Mouse (Mus musculus) limb, embryonic 15.5 days (tissue): ENCODE data around the gene Ankrd35. TPM values are rescaled to one million over a fixed set of nuclear protein-coding genes. Genes with fewer than 3 reads are reported as not detected.
"Not testable (repeated sequence)": the region's sequence is repeated elsewhere in the genome, so short reads cannot be mapped to it uniquely, and the experiment has no call there.

ENCODE experiments used
- ATAC-seq: fragments of 200-750 bp; cut with Nextera tagmentation; 2 replicates; pipeline ENCODE4 v1.8.0; 2017; ENCODE audit warnings: low read depth, moderate TSS enrichment; ENCODE audit not compliant: insufficient number of reproducible peaks, low FRiP score, low TSS enrichment
- H3K27ac ChIP-seq: fragments of 300-500 bp; sonication (generic); 2 replicates; pipeline ENCODE4 v1.5.1; 2015; ENCODE audit warnings: moderate library complexity, mild to moderate bottlenecking, inconsistent platforms
- H3K27me3 ChIP-seq: fragments of 300-500 bp; sonication (generic); 2 replicates; pipeline ENCODE4 v1.6.1; 2015; ENCODE audit warnings: inconsistent platforms
- H3K36me3 ChIP-seq: fragments of 300-500 bp; sonication (generic); 2 replicates; pipeline ENCODE4 v1.6.1; 2015; ENCODE audit warnings: inconsistent platforms
- H3K4me1 ChIP-seq: fragments of 300-500 bp; sonication (generic); 2 replicates; pipeline ENCODE4 v1.6.1; 2015; ENCODE audit warnings: inconsistent platforms
- H3K4me2 ChIP-seq: fragments of 300-500 bp; sonication (generic); 2 replicates; pipeline ENCODE4 v1.6.1; 2015; ENCODE audit warnings: mild to moderate bottlenecking, inconsistent platforms
- H3K4me3 ChIP-seq: fragments of 300-500 bp; sonication (generic); 2 replicates; pipeline ENCODE4 v1.5.1; 2015; ENCODE audit warnings: mild to moderate bottlenecking, inconsistent platforms
- H3K9ac ChIP-seq: fragments of 300-500 bp; sonication (generic); 2 replicates; pipeline ENCODE4 v1.6.1; 2015; ENCODE audit warnings: inconsistent platforms
- H3K9me3 ChIP-seq: fragments of 300-500 bp; sonication (generic); 2 replicates; pipeline ENCODE4 v1.6.1; 2016; ENCODE audit warnings: inconsistent platforms
- WGBS: fragments of 180-500 bp; shearing (Covaris S2); methylation state at CpG from one replicate; pipeline ENCODE4 v1.1.7; 2015; 5-methylcytosine and 5-hydroxymethylcytosine counted together
- polyA plus RNA-seq: library from polyadenylated mRNA; unstranded; fragments of >200 nt; fragmentation: Nextera tagmentation; extraction: Ambion mirVana; gene quantifications from 2 replicates; pipeline ENCODE4 v1.2.1, GENCODE M21; 2015

Ankrd35 gene
- polyA plus RNA-seq, 1 experiment from 2014 or later, result 12.8 TPM

DNA sequence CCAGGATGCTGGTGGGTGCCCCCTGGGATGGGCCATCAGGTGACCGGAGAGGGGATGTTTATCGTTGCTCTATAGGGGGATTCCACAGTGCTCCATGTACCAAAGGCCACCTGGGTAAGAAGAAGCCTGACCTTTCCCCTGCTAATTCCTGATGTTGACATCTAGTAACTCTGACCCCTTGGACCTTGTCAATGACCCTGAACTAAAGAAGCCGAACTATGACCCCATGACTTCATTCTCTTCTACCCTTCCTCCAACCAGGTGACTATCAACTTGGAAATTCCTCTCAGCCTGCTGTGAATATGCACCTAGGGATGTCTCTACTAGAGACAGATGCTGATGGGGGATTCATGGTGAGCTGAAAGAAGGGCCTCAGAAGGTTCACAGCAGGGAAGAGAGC is 22.6 kb upstream of the Ankrd35 start:
- 0 out of 2 replicates have a peak, but pooled peaks cover 4% of the 10 kb centered on the region for H3K4me1 ChIP-seq
- no peak overlapping the region for H3K9ac ChIP-seq
- peaks cover 44% of the 10 kb centered on the region for H3K36me3 ChIP-seq
- ATAC-seq, result no peak
- no peak overlapping the region for H3K4me3 ChIP-seq
- H3K27ac ChIP-seq, result no peak overlapping the region
- no peak overlapping the region for H3K4me2 ChIP-seq
- no peaks in the 10 kb centered on the region for H3K27me3 ChIP-seq
- H3K9me3 ChIP-seq, result no peaks in the 10 kb centered on the region
- WGBS, result 87% methylated on average over 3 of the region's 3 CpGs

DNA sequence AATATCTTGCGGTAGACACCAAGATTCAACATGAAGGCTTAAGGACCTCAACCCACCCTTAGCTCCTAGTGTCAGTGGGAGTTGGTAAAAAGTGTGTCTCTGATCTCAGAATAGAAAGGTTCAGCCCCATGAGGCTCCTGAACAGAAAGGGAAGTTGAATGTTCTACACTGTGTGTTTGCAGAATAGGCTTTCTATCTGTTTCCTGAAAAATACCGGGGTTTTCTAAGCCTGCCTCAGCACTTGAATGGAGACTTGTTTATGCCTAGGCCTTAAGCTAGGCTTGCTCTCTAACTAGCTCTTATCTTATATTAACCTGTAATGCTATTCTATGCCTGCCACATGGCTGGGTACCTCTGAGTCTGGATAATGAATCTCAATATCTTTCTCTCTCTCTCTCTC is 9.0 kb upstream of the Ankrd35 start:
- H3K9me3 ChIP-seq, result no peaks in the 10 kb centered on the region
- WGBS, result 81% methylated on average over 2 of the region's 2 CpGs
- H3K4me1 ChIP-seq, result peaks cover 19% of the 10 kb centered on the region
- H3K27me3 ChIP-seq, result no peaks in the 10 kb centered on the region
- no peak overlapping the region for H3K4me3 ChIP-seq
- ATAC-seq, result no peak
- no peak overlapping the region for H3K4me2 ChIP-seq
- H3K9ac ChIP-seq, result no peak overlapping the region
- H3K36me3 ChIP-seq, result peaks cover 23% of the 10 kb centered on the region; the same call in 1 of the 2 replicates
- H3K27ac ChIP-seq, result no peak overlapping the region

DNA sequence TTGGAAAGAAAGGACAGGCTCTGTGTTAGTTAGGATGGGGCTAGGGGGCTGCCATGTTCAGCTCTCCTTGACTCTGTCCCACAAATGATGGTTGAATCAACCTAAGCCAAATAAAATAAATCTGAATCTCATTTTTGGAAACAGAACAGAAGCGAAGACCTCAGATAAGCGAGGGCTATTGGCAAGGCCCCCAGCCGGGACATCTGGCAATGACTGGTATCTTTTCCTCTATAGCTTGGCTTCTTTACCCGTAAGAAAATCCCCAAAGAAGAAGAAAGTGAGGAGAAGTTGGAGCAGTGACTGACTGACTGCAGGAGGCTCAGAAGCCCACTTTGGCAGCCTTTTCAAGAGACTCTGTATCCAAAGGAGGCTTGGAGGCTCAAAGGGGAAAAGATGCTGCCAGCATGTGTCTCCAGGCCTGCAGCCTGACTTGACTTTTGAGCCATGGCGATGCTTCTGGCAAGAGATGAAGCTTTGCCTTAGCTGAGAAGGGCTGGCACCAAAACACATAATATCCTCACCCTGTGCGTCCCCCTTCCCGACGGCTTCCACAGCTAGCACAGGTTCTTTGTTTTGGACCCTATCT is 7.1 kb upstream of the Ankrd35 start:
- Histone ChIP-seq H3K4me2 (peak overlapping the region; percentile 49), H3K9ac (no peak overlapping the region), H3K36me3 (peaks cover 6% of the 10 kb centered on the region; the same call in 1 of the 2 replicates), H3K4me1 (peaks cover 19% of the 10 kb centered on the region), H3K27me3 (no peaks in the 10 kb centered on the region), H3K4me3 (peak overlapping the region; percentile 12; the same call in 1 of the 2 replicates), H3K9me3 (no peaks in the 10 kb centered on the region), H3K27ac (peak overlapping the region; percentile 90)
- WGBS, result 32% methylated on average over 8 of the region's 8 CpGs
- no peak for ATAC-seq

DNA sequence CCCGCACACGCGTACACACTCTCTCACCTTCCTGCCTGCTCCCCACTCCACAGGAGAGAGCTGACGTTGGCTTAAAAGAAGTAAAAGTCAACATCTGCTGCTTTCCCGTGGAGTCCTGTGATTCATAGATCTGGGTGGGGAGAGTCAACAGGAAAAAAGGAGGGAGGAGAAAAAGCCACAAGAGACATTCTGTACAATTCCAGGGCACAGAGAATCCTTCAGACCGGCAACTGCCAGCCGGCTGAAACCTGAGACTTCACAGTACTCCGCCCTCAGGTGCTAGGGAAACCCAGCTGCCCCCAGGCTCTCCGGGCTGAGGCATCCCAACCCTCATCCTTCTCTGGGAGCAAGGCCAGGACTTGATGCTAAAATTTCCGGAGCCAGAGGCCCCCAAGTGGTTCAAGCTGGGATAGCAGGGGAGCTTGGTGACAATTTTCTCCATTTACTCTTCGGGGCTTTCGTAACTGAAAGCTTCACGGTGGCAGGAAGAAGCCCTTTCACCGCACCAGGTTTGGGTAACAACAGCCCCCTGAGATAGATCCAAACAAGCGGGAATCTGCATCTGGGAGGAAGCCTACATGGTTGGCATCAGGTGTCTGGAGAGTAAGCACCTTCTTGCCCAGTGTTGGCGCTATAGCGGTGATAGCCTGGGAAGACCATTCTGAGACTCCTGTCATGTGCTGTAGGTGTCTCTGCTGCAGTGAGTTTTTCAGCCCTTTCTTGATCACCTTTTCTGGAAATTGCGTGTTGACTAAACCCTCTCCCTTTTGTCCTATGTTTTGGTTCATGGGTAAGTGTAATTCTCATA is 6.3 kb upstream of the Ankrd35 start:
- peaks cover 19% of the 10 kb centered on the region for H3K4me1 ChIP-seq
- H3K4me2 ChIP-seq, result peak overlapping the region; percentile 49
- H3K9me3 ChIP-seq, result no peaks in the 10 kb centered on the region
- peak; percentile 91 for ATAC-seq
- 5% methylated on average over 18 of the region's 18 CpGs for WGBS
- H3K36me3 ChIP-seq, result peaks cover 3% of the 10 kb centered on the region; the same call in 1 of the 2 replicates
- H3K4me3 ChIP-seq, result peak overlapping the region; percentile 30
- no peak overlapping the region for H3K9ac ChIP-seq
- peak overlapping the region; percentile 90 for H3K27ac ChIP-seq
- no peaks in the 10 kb centered on the region for H3K27me3 ChIP-seq

DNA sequence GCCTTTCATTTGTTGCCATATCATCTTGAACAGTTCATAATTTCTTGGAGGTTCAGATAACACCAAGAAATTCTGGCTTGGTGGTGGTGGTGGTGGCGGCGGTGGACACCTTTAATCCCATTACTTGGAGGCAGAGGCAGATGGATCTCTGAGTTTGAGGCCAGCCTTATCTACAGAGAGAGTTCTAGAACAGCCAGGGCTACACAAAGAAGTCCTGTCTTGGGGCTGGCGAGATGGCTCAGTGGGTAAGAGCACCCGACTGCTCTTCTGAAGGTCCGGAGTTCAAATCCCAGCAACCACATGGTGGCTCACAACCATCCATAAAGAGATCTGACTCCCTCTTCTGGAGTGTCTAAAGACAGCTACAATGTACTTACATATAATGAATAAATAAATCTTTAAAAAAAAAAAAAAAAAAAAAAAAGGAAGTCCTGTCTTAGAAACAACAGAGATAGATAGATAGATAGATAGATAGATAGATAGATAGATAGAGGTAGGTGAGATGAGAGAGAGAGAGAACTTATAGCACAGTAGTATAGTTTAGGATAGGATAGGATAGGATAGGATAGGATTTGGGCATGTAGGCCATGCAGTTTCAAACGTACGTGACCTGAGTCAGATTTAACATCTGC is 4.1 kb upstream of the Ankrd35 start:
- WGBS, result 89% methylated on average over 7 of the region's 7 CpGs
- H3K4me3 ChIP-seq, result not testable (repeated sequence)

DNA sequence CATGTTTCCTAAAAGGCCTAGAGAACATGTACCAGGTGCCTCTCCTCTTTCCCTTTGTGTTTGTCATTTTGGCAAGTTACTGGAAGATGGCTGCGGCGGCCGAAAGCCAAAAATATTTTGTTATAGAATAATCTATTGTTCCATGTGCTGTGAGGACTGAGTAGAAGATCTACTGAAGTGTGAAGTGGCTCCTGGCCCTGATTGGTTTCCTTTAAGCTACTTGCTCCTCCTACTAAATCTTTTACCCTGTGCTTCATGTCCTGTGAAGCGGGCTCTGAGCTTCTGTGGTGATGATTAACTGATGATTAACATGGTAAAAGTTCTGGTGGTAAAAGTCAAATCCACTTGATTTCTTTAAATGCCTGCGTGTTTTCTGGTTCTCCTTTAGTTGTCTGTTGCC is 3.0 kb upstream of the Ankrd35 start:
- Histone ChIP-seq H3K27ac (no peak overlapping the region), H3K4me3 (no peak overlapping the region), H3K36me3 (no peaks in the 10 kb centered on the region), H3K27me3 (no peaks in the 10 kb centered on the region), H3K9me3 (no peaks in the 10 kb centered on the region), H3K4me2 (no peak overlapping the region), H3K4me1 (peaks cover 28% of the 10 kb centered on the region), H3K9ac (no peak overlapping the region)
- 90% methylated on average over 5 of the region's 5 CpGs for WGBS
- ATAC-seq, result no peak

More for the DNA sequence above, 4.1 kb upstream of the Ankrd35 start:
- not testable (repeated sequence) for ATAC-seq, H3K9ac ChIP-seq, H3K9me3 ChIP-seq, H3K27ac ChIP-seq, H3K4me2 ChIP-seq, H3K36me3 ChIP-seq, H3K27me3 ChIP-seq
- peaks cover 26% of the 10 kb centered on the region for H3K4me1 ChIP-seq

DNA sequence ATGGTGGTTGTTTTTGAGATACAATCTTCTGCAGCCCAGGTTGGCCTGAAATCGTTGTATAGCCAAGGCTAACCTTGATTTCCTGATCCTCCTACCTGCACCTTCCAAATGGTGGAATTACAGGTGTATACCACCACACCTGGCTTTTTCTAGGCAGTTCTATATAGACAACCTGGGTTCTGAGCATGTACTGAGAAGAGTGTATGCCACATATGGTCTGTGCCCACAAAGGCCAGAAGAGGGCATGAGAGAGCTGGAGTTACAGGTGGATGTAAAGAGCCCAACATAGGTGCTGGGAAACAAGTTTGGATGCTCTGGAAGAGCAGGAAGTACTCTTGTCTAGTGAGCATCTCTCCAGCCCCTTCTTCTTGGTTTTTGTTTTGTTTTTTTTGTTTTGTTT is 2.6 kb upstream of the Ankrd35 start:
- H3K4me1 ChIP-seq, result peaks cover 27% of the 10 kb centered on the region
- no peak overlapping the region for H3K4me3 ChIP-seq
- no peaks in the 10 kb centered on the region for H3K9me3 ChIP-seq
- H3K27me3 ChIP-seq, result no peaks in the 10 kb centered on the region
- no peak overlapping the region for H3K4me2 ChIP-seq
- H3K27ac ChIP-seq, result no peak overlapping the region
- no peak for ATAC-seq
- no peaks in the 10 kb centered on the region for H3K36me3 ChIP-seq
- no peak overlapping the region for H3K9ac ChIP-seq
- 32% methylated on average over 1 of the region's 1 CpGs for WGBS

DNA sequence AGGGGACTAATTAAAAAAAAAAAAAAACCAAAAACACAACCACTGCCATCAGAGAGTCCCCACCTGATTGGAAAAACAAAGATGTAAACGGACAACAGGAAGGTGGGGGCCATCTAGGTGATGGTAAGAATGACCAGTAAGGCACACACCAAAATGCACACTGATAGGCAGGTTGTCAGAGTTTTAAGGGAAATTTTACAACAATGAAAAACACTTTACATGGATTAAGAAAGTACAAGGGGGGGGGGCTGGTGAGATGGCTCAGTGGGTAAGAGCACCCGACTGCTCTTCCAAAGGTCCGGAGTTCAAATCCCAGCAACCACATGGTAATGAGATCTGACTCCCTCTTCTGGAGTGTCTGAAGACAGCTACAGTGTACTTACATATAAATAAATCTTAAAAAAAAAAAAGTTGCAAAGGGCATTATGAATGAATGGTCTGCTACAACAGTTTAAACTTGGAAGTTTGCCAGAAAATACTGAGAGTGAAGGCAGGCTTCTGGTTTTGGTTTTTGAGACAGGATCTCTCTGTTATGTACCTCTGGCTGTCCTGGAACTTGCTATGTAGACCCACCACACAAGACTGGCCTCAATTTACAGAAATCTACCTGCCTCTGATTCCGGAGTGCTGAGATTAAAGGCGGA is 1.4 kb upstream of the Ankrd35 start:
- no peaks in the 10 kb centered on the region for H3K9me3 ChIP-seq
- no peak overlapping the region for H3K4me3 ChIP-seq
- H3K27me3 ChIP-seq, result no peaks in the 10 kb centered on the region
- H3K4me1 ChIP-seq, result peaks cover 18% of the 10 kb centered on the region
- no peaks in the 10 kb centered on the region for H3K36me3 ChIP-seq
- ATAC-seq, result no peak
- H3K4me2 ChIP-seq, result no peak overlapping the region
- H3K27ac ChIP-seq, result no peak overlapping the region
- 92% methylated on average over 5 of the region's 5 CpGs for WGBS
- no peak overlapping the region for H3K9ac ChIP-seq

DNA sequence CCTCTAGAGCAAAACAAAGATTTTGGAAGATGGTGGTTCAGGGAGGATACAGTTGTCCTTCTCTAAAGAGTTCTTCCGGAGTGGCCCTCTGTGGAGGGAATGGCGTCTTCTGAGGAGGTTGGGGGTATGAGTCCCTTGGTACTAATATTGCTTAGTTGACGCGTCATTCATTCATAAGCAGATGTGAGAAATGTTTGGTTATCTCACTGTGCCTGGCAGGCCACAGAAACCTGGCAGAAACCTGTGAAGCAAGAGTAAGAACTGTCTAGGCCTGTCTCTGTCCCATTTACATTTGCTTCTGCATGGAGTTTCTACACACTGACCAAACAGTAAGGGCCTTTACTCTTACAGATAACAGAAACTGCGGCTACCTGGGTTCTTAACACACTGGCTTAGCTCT is 1.6 kb downstream of the Ankrd35 start:
- Histone ChIP-seq H3K4me2 (no peak overlapping the region), H3K4me1 (peaks cover 19% of the 10 kb centered on the region), H3K27me3 (no peaks in the 10 kb centered on the region), H3K9me3 (no peaks in the 10 kb centered on the region), H3K4me3 (no peak overlapping the region), H3K36me3 (no peaks in the 10 kb centered on the region), H3K27ac (no peak overlapping the region), H3K9ac (no peak overlapping the region)
- ATAC-seq, result no peak
- 93% methylated on average over 5 of the region's 5 CpGs for WGBS

DNA sequence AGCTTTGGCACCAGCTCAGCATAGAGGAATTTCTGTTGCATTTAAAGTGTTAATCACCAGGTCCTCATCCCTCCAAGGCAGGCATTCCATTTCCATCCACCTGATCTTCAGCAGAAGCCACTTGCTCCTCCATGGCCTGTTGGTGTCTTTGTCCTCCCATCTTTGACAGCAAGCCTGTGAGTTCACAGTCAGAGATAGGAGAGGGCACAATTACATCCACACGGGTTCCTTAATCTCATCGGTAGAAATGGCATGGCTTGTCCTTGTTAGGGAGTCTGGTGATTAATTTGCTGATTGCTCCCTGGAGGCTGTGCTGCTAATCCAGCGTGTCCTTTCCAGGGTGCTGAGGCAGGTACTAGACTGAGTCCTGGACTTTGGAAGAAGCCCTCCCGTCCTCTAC is 3.6 kb downstream of the Ankrd35 start:
- H3K9ac ChIP-seq, result no peak overlapping the region
- H3K27me3 ChIP-seq, result no peaks in the 10 kb centered on the region
- H3K27ac ChIP-seq, result no peak overlapping the region
- H3K9me3 ChIP-seq, result no peaks in the 10 kb centered on the region
- no peak for ATAC-seq
- 61% methylated on average over 4 of the region's 4 CpGs for WGBS
- peaks cover 19% of the 10 kb centered on the region for H3K4me1 ChIP-seq
- H3K4me2 ChIP-seq, result no peak overlapping the region
- H3K4me3 ChIP-seq, result no peak overlapping the region
- no peaks in the 10 kb centered on the region for H3K36me3 ChIP-seq

DNA sequence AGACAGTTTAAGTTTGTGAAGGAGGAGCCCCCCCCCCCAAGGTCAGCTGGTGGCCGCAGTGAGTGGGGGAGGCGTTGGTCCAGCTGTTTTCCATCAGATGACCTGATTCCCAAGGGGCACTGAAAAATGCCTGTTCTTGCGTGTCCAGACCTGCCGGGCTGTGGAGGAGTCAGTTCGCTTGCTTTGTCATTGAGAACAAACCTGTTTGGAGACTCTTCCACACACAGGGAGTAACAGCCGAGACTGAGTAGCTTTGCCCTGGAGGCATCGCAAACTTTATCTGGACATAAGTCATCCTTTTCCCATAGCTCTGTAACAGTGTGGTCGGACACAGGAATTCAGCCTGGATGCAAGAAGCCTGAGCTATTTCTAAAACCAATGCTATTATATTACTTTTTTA is 4.5 kb downstream of the Ankrd35 start:
- 14% methylated on average over 8 of the region's 8 CpGs for WGBS

More for the DNA sequence above, 4.5 kb downstream of the Ankrd35 start:
- Histone ChIP-seq H3K4me2 (0 out of 2 replicates have a peak overlapping the region, but pooled peaks have one; percentile 19), H3K4me3 (no peak overlapping the region), H3K36me3 (no peaks in the 10 kb centered on the region), H3K4me1 (peaks cover 22% of the 10 kb centered on the region), H3K9ac (no peak overlapping the region), H3K27ac (peak overlapping the region; percentile 67), H3K9me3 (no peaks in the 10 kb centered on the region), H3K27me3 (no peaks in the 10 kb centered on the region)
- no peak for ATAC-seq
